Mouse (Mus musculus) adrenal gland, adult 8-10 months (tissue): ENCODE data around the gene Traf3. TPM values are rescaled to one million over a fixed set of nuclear protein-coding genes. Genes with fewer than 3 reads are reported as not detected.
A peak's percentile ranks its signal among the peaks of the same experiment; 100 is the strongest.

Source experiments
- DNase-seq: peaks from one replicate; pipeline ENCODE4 v3.0.0; 2022
- total RNA-seq, 4 experiments: library from RNA; stranded (reverse); gene quantifications; 2 replicates each; pipeline ENCODE4 v1.2.4; 2022

Gene Traf3
- total RNA-seq, 4 experiments from 2014 or later: 29.8 to 36.7 (median 34.2) TPM

- no peak for DNase-seq
Measured at GRCm38 (mm10) chr12:111153946-111154345, 12.2 kb upstream of the Traf3 start.

DNA sequence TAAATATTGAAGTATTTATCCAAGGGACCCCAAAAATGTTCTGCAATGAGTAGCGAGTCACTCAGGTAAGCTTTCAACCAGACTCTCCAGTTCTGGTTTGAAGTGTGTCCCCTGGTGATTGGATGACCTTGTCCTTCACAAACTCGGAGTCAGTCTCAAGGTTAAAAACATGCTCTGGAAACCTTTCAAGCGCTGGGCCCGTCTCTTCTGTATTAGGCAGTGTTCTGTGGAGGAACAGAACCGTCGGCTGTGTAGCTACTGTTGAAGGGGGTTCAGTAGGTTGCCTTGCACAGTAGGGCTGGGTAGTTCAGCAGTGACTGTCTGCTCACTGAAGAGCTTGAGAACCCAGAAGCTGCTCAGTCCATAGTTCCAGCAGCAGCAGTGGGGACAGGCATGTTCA is 11.5 kb upstream of the Traf3 start:
- peak; percentile 69 for DNase-seq

DNA sequence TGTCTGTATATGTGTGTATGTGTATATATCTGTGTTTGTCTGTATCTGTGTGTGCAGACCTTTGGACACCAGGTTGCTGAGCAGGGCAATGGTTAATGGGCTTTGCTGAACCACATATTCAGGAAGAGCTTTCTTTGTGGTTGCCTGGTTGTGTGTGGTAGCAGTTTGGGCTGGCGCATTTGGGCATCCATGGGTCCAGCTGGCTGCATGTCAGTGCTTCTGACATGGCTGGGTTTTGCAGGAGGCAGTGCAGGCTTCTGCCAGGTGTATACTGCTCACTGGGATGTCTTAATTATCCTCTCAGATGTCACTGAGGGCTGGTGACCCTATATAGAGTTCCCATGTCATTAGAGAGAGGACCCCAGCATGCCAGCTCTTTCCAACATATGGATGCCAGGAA is 10.4 kb upstream of the Traf3 start:
- DNase-seq: no peak

DNA sequence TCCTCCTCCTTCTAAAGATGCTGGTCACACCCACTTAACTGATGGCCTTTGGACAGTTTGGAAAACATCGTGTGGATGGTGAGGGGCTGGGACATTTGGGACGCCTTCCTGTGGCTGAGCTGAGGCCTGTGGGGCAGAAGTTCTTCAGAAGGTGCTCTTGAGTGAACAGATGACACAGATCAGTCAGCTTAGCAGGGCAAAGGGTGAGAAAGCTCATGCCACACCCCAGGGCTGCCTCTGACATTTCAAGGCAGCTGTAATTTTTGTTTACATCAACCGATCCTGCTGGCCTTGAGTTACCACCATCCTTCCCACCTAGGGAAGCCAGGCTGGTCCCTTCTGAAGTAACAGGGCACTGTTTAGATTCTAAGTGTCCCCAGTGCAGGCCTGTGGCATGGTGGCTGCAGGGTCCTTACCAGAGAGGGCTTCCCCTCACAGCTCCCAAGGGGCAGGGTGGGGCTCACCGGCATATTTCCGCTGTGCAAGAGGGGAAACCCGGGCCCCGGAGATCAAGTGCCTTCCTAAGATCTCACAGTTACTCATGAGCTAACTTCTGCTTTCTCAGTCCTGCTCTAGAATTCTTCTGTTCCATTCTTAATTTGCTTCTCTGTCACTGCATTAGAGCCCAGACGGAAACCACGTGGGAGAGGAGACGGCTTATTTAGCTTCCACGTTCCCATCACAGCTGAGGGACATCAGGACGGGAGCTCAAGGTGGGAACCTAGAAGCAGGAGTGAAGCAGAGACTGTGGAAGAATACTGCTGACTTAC is 6.3 kb upstream of the Traf3 start:
- DNase-seq: no peak

DNA sequence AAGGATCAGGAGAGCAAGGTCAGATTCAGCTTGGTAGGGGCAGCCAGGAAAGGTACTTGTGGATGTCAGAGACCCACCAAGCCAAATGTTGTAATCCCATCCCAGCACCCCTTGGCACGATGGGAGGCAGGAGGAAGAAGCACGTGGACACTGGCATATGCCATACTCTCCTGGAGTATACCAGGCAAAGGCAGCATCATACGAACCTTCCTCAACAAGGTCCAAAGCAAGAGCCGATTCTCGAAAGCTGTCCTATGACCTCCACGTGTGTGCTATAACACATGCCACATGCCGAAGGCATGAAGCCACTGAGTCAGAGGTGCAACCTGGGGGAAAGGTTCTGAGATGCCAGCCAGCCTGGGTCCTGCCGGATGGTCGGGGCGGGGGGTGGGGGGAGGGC is 5.3 kb upstream of the Traf3 start:
- no peak for DNase-seq

- no peak for DNase-seq
Measured at GRCm38 (mm10) chr12:111161943-111162311, 4.2 kb upstream of the Traf3 start.

DNA sequence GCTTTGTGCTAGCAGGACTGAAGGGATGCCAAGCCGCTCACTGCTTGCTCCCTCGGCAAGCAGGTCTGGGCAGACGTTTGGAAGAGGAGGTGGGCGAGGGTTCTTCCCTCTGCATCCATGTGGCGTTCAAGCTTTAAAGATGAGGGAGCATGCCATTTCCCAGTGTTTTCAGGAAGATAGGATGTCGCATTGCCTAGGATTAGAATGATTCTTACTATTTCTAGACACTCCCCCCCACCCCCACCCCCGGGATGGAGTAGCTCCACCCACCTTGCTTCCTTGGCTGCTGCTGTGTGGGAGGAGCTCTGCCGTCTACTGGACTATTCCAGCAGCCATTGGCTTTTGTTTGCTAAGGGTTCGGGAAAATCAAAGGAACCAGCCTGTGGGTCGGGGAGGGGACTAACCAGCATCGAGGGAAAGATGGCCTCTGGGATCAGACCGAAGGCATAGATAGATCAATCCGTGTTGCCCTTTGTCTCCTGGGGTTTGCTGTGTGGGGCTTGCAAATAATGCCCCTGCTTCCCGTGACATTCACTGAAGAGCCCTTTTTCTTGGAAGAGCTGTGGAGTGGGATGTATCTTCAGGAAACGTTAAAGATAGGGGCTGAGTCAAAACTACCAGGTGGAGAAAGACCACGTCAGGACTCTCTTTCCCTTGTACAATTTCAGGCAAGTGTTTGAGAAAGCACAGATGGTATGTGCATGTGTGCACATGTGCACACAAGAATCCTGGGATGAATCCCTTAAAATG is 3.7 kb upstream of the Traf3 start:
- DNase-seq: no peak

DNA sequence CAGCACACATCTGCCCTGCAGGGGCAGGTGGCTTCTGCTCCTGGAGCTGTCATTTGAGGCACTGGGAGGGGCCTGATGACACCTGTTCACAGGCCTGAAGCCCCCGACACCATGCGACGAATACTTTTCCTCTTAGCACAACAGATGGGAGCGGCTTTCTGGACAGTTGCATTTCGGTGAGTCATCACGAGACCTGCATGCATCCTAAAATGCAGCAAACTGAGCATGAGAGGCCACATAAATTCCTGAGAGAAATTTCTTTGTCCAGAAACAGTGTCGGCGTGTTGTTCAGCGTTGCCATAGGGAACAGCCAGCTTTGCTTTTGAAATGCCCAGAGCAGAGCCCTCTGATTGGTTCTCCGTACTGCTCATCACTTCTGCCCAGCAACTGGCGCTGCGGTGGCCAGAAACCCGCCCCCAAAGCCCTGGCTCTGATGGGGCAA is 1.8 kb upstream of the Traf3 start:
- peak; percentile 88 for DNase-seq

GRCm38 (mm10) chr12:111165146-111165812 is 891 bp upstream of the Traf3 start:
- no peak for DNase-seq

DNA sequence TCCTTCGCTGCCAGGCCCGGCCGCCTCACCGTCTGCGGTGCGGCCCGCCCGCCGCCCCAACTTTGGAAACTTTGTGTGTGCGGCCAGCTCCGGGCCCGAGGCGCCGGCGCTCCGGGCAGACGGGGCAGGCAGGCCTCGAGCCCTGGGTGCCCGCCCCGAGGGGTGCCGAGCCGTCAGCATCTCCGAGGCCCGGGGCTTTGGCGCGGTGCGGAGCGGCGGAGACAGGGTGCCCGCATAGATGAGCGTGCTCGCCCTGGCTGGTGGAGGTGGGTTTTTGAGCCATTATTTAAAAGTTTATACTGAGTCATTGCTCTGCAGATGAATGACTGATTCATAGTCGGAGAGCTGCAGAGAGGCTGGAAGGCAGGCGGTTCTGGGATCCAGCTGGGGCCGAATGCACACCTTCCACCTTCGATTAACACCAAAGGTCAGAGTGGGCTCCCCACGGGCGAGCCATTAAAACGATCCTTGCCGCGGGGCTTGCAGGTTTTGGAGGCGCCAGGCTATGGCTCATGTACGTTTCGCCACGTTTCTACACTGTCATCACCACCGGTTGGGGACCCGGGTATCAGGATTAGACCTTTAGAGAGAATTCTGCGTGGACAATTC is 615 bp downstream of the Traf3 start:
- no peak for DNase-seq

DNA sequence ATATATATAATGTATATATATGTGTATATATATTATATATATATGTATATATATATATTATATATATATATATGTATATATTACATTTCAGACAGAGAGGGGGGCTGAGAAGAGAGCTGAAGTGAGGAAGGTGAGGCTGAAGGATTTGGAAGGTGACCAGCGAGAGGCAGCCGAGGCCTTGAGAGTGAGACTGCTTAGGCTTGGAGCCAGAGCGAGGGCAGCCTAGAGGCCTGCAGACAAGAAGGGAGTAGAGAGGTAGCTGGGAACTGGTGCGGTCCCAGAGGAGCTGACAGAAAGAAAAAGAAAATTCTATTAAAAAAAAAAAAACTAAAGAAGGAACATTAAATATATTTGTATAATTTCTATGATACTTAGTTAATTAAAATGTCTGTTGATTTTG is 2.7 kb downstream of the Traf3 start:
- no peak for DNase-seq

DNA sequence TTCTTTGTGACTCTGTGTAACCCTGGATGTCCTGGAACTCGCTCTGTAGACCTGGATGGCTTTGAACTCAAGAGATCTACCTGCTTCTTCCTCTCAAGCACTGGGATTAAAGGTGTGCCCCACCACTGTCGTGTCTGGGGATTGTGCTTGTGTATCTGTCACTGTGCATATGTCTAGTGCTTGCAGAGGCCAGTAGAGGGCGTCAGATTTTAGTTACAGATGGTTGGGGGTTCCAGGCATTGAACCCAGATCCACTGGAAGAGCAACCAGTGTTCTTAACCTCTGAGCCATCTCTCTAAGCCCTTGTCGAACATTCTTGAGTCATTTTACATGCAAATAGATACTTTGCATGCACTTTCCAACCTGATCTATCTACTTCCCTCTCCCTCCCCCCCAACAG is 12.6 kb downstream of the Traf3 start:
- DNase-seq: no peak

- DNase-seq: no peak
Measured at GRCm38 (mm10) chr12:111181848-111182247, 15.7 kb downstream of the Traf3 start.

- no peak for DNase-seq
Measured at GRCm38 (mm10) chr12:111182378-111182777, 16.2 kb downstream of the Traf3 start.

DNA sequence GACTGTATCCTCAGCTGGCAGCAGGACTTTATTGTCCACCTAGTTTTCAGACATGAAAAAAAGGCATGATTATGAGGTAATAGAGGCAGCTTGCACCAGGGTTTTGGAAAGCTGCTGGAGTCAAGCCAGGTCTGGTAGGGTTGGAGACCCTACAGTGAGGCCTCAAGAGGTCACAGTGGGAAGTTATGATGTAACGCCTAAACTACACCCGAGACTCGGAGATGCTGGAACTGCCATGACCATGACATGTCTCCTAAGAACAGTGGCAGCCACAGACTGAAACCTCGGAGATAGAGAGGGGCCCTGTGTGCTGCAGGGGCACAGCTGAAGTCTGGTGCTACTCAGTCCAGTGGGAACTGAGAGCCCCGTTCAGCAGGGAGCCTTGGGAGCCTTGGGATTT is 18.3 kb downstream of the Traf3 start, which contains the start of gene 4930595D18Rik:
Gene 4930595D18Rik, minus strand, starts transcription at position 16 of the 400 bp plus-strand sequence.
- DNase-seq: no peak

GRCm38 (mm10) chr12:111186986-111187385 is 20.8 kb downstream of the Traf3 start:
- no peak for DNase-seq

DNA sequence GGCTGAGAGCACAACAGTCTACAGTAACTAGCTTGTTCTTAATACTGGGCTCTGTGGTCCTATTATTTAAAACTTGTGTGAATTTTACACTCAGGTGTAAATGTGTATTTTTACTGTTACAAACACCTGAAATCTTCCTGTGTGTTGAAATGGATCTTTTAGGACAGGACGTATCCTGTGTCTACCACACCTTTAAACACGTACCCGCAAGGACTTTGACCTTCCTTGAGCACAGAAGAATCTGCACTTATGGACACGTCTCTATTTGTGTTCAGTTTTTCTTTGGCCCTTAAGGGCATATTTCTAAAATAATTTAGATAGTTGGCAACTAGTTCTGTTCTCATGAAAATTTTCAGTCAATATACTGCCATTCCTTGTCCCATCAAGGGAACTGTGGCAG is 22.1 kb downstream of the Traf3 start:
- DNase-seq: no peak

- no peak for DNase-seq
Measured at GRCm38 (mm10) chr12:111190355-111190754, 24.2 kb downstream of the Traf3 start.

DNA sequence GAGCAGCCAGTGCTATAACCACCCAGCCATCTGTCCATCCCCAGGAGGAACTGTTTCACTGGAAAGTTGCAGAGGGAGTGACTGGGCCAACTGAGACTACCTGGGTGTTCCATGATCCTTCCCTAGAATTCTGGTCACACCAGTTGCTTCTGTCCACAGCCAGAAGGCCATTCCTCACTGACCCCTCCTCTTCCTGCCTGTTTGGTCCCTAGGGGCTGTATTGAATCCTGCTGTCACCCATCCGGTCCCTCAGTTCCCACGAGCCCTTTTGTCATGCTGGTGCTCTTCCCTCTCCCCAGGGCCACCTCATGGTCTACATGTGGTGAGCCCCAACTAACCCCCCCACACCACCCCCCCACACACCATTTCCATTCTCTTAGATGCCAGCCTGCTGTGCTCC is 24.7 kb downstream of the Traf3 start:
- no peak for DNase-seq

GRCm38 (mm10) chr12:111192777-111193176 is 26.6 kb downstream of the Traf3 start:
- no peak for DNase-seq

DNA sequence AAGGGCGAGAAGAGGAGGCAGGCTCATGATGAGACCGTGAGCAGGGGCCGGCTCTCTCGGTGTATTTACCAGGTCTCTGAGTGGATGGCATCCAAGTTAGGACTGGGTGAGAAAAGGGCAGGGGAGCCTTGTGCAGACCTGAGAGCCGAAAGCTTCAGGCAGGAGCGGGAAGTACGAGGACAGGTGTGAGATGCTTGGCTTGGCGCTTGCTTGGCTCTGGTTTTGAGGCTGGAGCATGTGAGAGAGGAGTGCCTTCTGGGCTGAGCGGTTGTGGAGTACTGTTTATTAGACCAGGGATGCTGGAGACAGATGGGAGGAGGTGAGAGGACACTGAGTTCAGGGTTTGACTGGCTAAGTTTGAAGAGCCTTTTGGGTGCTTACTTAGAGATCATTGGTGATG is 27.2 kb downstream of the Traf3 start:
- no peak for DNase-seq

GRCm38 (mm10) chr12:111196548-111196947 is 30.4 kb downstream of the Traf3 start:
- DNase-seq: no peak

DNA sequence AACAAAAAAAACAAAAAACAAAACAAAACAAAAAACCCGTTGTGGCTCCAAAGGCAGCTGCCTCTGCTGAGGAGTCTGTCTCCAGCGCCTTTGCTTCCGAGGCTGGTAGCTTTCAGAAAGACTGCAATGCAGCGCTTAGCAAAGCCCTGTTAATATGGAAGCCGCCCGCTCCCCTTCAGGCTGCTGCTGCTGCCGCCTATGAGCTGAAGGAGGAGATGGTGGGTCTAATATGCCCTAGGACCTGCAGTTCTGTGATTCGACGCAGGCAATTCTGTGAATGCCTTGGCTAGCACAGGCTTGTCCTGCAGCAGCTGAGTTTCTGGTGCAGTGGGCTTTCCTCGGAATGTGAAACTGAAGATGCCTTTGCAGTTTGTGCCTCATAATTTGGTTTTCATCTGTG is 36.9 kb downstream of the Traf3 start:
- DNase-seq: no peak
